Mouse (Mus musculus): Measurements from ENCODE around the gene Hoxb3. TPM values are rescaled to one million over a fixed set of nuclear protein-coding genes. Genes with fewer than 3 reads are reported as not detected.
A peak's percentile ranks its signal among the peaks of the same experiment; 100 is the strongest.

Hoxb3 gene
- polyA plus RNA-seq, 1 experiment from 2014 or later, result 0.81 TPM

- H3K27me3 ChIP-seq (replicated peaks; ENCODE audit: control insufficient read depth, insufficient read depth, low read length), result peaks cover 100% of the 10 kb centered on the region
- H3K4me3 ChIP-seq (ENCODE audit: low read depth, low read length), result no peak overlapping the region
- H3K27ac ChIP-seq (replicated peaks; ENCODE audit: low read depth, low read length), result no peak overlapping the region
- 5% methylated on average over 20 of the region's 20 CpGs for WGBS
- no peaks in the 10 kb centered on the region for H3K4me1 ChIP-seq (ENCODE audit: control insufficient read depth, insufficient read depth, low read length)
- no peaks in the 10 kb centered on the region for H3K36me3 ChIP-seq (ENCODE audit: control insufficient read depth, insufficient read depth, low read length)
- H3K9ac ChIP-seq (ENCODE audit: low read depth, low read length), result no peak overlapping the region
- ATAC-seq (ENCODE audit: low read depth) (no peak), DNase-seq (ENCODE audit: low spot score) (no peak)
- H3K9me3 ChIP-seq (ENCODE audit: control insufficient read depth, low read length), result no peaks in the 10 kb centered on the region
- no peak overlapping the region for H3K4me2 ChIP-seq (ENCODE audit: low read depth, low read length)
These were observed 12.8 kb upstream of the Hoxb3 start for GRCm38 (mm10) chr11:96310183-96310938.

GRCm38 (mm10) chr11:96311097-96311496, 12.0 kb upstream of the Hoxb3 start:
- peak overlapping the region; percentile 19 for H3K4me3 ChIP-seq (ENCODE audit: low read depth, low read length)
- peaks cover 100% of the 10 kb centered on the region for H3K27me3 ChIP-seq (replicated peaks; ENCODE audit: control insufficient read depth, insufficient read depth, low read length)
- no peak overlapping the region for H3K27ac ChIP-seq (replicated peaks; ENCODE audit: low read depth, low read length)
- no peak for ATAC-seq (ENCODE audit: low read depth)
- no peak overlapping the region for H3K9ac ChIP-seq (ENCODE audit: low read depth, low read length)
- H3K4me2 ChIP-seq (ENCODE audit: low read depth, low read length), result peak overlapping the region; percentile 34
- no peaks in the 10 kb centered on the region for H3K36me3 ChIP-seq (ENCODE audit: control insufficient read depth, insufficient read depth, low read length)
- no peaks in the 10 kb centered on the region for H3K9me3 ChIP-seq (ENCODE audit: control insufficient read depth, low read length)
- DNase-seq (ENCODE audit: low spot score), result no peak
- H3K4me1 ChIP-seq (ENCODE audit: control insufficient read depth, insufficient read depth, low read length), result no peaks in the 10 kb centered on the region
- 9% methylated on average over 6 of the region's 6 CpGs for WGBS

GRCm38 (mm10) chr11:96311520-96312417, 11.4 kb upstream of the Hoxb3 start:
- peak; percentile 90; the same call in 1 of the 2 replicates for ATAC-seq (ENCODE audit: low read depth)
- WGBS, result 2% methylated on average over 31 of the region's 31 CpGs
- no peaks in the 10 kb centered on the region for H3K9me3 ChIP-seq (ENCODE audit: control insufficient read depth, low read length)
- peak overlapping the region; percentile 34 for H3K4me2 ChIP-seq (ENCODE audit: low read depth, low read length)
- no peaks in the 10 kb centered on the region for H3K4me1 ChIP-seq (ENCODE audit: control insufficient read depth, insufficient read depth, low read length)
- H3K27me3 ChIP-seq (replicated peaks; ENCODE audit: control insufficient read depth, insufficient read depth, low read length), result peaks cover 100% of the 10 kb centered on the region
- peak; percentile 83 for DNase-seq (ENCODE audit: low spot score)
- H3K36me3 ChIP-seq (ENCODE audit: control insufficient read depth, insufficient read depth, low read length), result no peaks in the 10 kb centered on the region
- H3K9ac ChIP-seq (ENCODE audit: low read depth, low read length), result no peak overlapping the region
- H3K4me3 ChIP-seq (ENCODE audit: low read depth, low read length), result peak overlapping the region; percentile 19
- no peak overlapping the region for H3K27ac ChIP-seq (replicated peaks; ENCODE audit: low read depth, low read length)

- H3K27me3 ChIP-seq (replicated peaks; ENCODE audit: control insufficient read depth, insufficient read depth, low read length), result peaks cover 100% of the 10 kb centered on the region
- no peak overlapping the region for H3K9ac ChIP-seq (ENCODE audit: low read depth, low read length)
- H3K27ac ChIP-seq (replicated peaks; ENCODE audit: low read depth, low read length), result no peak overlapping the region
- H3K4me3 ChIP-seq (ENCODE audit: low read depth, low read length), result no peak overlapping the region
- DNase-seq (ENCODE audit: low spot score), result no peak
- H3K4me2 ChIP-seq (ENCODE audit: low read depth, low read length), result no peak overlapping the region
- no peaks in the 10 kb centered on the region for H3K4me1 ChIP-seq (ENCODE audit: control insufficient read depth, insufficient read depth, low read length)
- H3K36me3 ChIP-seq (ENCODE audit: control insufficient read depth, insufficient read depth, low read length), result no peaks in the 10 kb centered on the region
- WGBS, result 20% methylated on average over 2 of the region's 2 CpGs
- no peaks in the 10 kb centered on the region for H3K9me3 ChIP-seq (ENCODE audit: control insufficient read depth, low read length)
- ATAC-seq (ENCODE audit: low read depth), result no peak
These were observed 10.0 kb upstream of the Hoxb3 start for GRCm38 (mm10) chr11:96313134-96313533.

GRCm38 (mm10) chr11:96313806-96314428, 9.2 kb upstream of the Hoxb3 start:
- no peaks in the 10 kb centered on the region for H3K36me3 ChIP-seq (ENCODE audit: control insufficient read depth, insufficient read depth, low read length)
- WGBS, result 12% methylated on average over 12 of the region's 12 CpGs
- ATAC-seq (ENCODE audit: low read depth) (no peak), DNase-seq (ENCODE audit: low spot score) (no peak)
- no peaks in the 10 kb centered on the region for H3K4me1 ChIP-seq (ENCODE audit: control insufficient read depth, insufficient read depth, low read length)
- peak overlapping the region; percentile 4; the same call in 1 of the 2 replicates for H3K4me3 ChIP-seq (ENCODE audit: low read depth, low read length)
- no peak overlapping the region for H3K27ac ChIP-seq (replicated peaks; ENCODE audit: low read depth, low read length)
- peaks cover 100% of the 10 kb centered on the region for H3K27me3 ChIP-seq (replicated peaks; ENCODE audit: control insufficient read depth, insufficient read depth, low read length)
- H3K9me3 ChIP-seq (ENCODE audit: control insufficient read depth, low read length), result no peaks in the 10 kb centered on the region
- H3K4me2 ChIP-seq (ENCODE audit: low read depth, low read length), result no peak overlapping the region
- no peak overlapping the region for H3K9ac ChIP-seq (ENCODE audit: low read depth, low read length)

GRCm38 (mm10) chr11:96314671-96315343, 8.3 kb upstream of the Hoxb3 start:
- Histone ChIP-seq H3K27me3 (replicated peaks; ENCODE audit: control insufficient read depth, insufficient read depth, low read length) (peaks cover 100% of the 10 kb centered on the region), H3K9me3 (ENCODE audit: control insufficient read depth, low read length) (no peaks in the 10 kb centered on the region), H3K4me2 (ENCODE audit: low read depth, low read length) (peak overlapping the region; percentile 26; the same call in 1 of the 2 replicates), H3K4me1 (ENCODE audit: control insufficient read depth, insufficient read depth, low read length) (no peaks in the 10 kb centered on the region), H3K36me3 (ENCODE audit: control insufficient read depth, insufficient read depth, low read length) (no peaks in the 10 kb centered on the region), H3K27ac (replicated peaks; ENCODE audit: low read depth, low read length) (no peak overlapping the region; the same call in 1 of the 2 replicates), H3K4me3 (ENCODE audit: low read depth, low read length) (peak overlapping the region; percentile 4; the same call in 1 of the 2 replicates), H3K9ac (ENCODE audit: low read depth, low read length) (no peak overlapping the region; the same call in 1 of the 2 replicates)
- DNase-seq (ENCODE audit: low spot score), result no peak
- WGBS, result 3% methylated on average over 32 of the region's 34 CpGs
- no peak for ATAC-seq (ENCODE audit: low read depth)

- no peaks in the 10 kb centered on the region for H3K36me3 ChIP-seq (ENCODE audit: control insufficient read depth, insufficient read depth, low read length)
- no peak overlapping the region; the same call in 1 of the 2 replicates for H3K27ac ChIP-seq (replicated peaks; ENCODE audit: low read depth, low read length)
- peaks cover 100% of the 10 kb centered on the region for H3K27me3 ChIP-seq (replicated peaks; ENCODE audit: control insufficient read depth, insufficient read depth, low read length)
- DNase-seq (ENCODE audit: low spot score) (no peak), ATAC-seq (ENCODE audit: low read depth) (no peak)
- H3K9ac ChIP-seq (ENCODE audit: low read depth, low read length), result no peak overlapping the region
- no peaks in the 10 kb centered on the region for H3K4me1 ChIP-seq (ENCODE audit: control insufficient read depth, insufficient read depth, low read length)
- no peaks in the 10 kb centered on the region for H3K9me3 ChIP-seq (ENCODE audit: control insufficient read depth, low read length)
- peak overlapping the region; percentile 26; the same call in 1 of the 2 replicates for H3K4me2 ChIP-seq (ENCODE audit: low read depth, low read length)
- 5% methylated on average over 5 of the region's 5 CpGs for WGBS
- no peak overlapping the region; the same call in 1 of the 2 replicates for H3K4me3 ChIP-seq (ENCODE audit: low read depth, low read length)
These were observed 7.8 kb upstream of the Hoxb3 start for GRCm38 (mm10) chr11:96315344-96315681.
